Mouse (Mus musculus) kidney, postnatal 36 days (tissue): ENCODE measurements around the gene Fignl2.

Experiments
- DNase-seq, 2 experiments: peaks; one replicate each; pipeline ENCODE4 v3.0.0; 2021 to 2022; ENCODE audit warnings: mixed read lengths in 2 of 2

Gene Fignl2

DNA sequence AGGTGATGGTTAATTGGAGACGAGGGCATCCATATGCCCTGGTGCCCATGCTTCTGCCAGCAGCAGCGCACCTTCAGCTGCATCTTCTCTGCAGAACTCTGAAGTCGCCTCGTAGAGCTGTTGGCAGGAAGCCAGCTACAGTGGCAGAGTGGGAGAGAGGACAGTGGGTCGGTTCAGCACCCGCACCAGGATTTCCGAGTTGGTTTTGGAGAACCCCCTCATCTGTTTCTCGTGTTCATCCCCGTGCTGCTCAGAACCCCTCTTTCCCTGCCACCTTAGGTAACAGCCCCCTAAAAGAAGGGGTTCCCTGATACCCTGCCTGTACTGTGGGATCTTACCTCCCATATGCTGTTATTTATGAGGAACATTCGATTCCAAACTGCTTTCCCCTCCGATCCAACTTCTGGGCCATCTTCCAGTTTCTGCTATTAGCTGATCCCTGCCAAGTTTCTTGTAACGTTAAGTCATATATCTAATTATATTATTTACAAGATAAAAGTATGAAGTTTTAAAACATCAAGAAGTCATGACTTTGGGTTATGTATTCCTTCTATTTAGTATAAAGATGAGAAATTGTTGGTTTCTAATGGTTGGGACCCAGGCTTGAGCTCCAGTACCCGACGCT is 69.9 kb downstream of the Fignl2 start:
- no peak for DNase-seq

DNA sequence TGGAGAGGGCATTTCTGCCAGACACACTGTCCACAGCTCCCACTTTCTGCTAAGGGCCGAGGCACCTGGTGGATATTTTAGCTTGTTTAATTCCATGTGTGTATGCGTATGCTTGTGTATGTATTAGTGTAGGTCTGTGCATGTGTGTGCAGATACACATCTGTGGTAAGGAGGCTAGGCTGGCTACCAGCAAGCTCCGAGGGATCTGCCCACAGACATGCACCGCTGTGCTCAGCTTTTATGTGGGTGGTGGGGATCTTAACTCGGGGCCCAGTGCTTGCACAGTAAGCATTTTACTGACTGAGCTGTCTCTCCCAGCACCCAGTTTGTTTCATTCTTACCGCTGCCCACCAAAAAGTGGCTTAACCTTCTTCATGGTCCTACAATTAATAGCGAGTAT is 71.1 kb downstream of the Fignl2 start:
- DNase-seq = no peak

- peak; percentile 67 to 75 for DNase-seq
Observed at GRCm38 (mm10) chr15:101006251-101007040, 71.9 kb downstream of the Fignl2 start.

- DNase-seq = no peak
Observed at GRCm38 (mm10) chr15:101005717-101006116, 72.7 kb downstream of the Fignl2 start.

DNA sequence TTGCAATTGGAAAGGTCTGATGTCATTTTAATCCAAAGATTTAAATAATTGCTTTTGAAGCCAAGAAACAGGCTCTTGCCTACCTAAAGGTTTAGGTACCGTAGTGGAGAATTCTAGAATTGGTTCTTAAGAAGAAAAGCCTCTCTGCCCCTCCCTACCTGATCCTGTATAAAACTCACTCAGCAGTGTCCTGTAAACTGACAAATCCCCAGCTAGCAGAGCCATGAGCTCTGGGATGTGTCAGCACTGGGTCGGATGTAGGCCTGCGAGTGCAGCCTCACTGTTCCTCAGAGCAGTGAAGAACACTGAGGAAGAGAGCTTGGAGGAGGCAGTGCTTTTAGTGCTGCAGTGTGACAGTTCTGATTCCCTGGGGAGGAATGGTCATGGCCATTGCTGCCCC is 73.8 kb downstream of the Fignl2 start:
- DNase-seq = no peak

DNA sequence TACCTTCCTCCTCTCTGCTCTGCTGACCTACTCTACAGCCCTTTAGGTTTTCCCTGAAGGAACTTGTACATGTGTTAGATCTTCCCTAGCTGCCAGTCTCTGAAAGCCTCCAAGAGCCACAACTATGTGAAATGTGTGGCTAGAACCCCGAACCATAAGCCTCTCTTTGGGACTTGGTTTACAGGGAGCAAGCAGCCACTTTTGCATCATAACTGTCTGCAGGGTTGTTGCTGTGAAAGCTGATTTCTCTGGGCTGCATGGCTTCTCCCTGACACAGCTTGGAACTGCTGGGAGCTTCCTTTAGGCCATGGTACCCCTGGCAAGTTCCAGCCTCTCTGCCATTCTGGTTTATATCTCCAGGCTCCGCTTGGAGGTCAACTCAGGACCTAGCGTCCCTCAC is 75.9 kb downstream of the Fignl2 start:
- DNase-seq = no peak

DNA sequence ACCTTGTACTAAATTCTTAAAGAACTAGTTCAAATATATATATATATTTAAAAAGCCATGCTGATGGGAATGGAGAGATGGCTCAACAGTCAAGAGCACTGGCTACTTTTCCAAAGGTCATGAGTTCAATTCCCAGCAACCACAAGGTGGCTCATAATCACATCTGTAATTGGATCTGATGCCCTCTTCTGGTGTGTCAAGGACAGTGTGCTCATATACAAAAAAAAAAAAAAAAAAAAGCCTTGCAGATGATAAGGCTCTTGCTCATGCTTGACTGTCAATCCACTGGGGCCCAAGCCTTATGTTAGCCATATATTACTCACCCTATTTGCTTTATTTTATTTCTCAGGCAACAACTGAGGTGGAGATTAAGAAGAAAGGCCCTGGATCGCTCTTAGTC is 76.7 kb downstream of the Fignl2 start:
- DNase-seq = no peak
